Mouse (Mus musculus): ENCODE measurements at regions not wholly inside any gene's neighbourhood (a gene's known extent, or its start where the extent isn't known, plus 50 kb on each side); places are given as distances from the start of the nearest gene placed in this dataset.

DNA sequence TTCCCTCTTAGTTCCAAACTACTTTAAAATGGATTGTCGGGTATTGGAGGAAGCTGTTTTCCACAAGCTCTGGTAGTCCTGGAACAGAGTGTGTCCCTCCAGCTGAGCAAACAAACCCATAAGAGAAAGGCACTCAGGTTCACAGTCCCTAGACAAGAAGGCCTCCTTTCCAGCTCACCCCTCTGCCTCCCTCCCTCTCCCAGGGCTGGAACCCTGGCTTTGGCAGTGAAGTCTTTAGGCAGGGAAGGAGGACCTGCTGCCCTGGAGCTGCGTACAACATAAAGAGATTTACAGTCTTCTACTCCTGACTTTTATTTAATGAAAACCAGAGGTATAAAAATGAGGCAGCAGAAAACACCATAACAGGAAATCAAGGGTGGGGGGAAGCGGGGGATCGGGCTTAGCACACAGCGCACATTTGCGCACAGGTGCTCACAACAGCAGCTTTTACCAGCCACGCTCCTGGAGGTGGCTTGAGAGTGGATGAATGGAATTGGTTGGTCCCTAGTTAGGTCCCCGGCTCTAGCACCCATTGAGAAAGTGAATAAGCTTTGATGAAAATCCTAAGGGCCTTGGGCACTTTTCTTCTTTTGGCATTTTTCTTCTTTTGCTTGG, 143.0 kb upstream of the Gmds start:
- Histone ChIP-seq H3K9ac (replicated peaks) (no peak overlapping the region), H3K4me2 (ENCODE audit: low read depth, low read length) (no peak overlapping the region), H3K9me3 (ENCODE audit: low read length) (no peaks in the 10 kb centered on the region), H3K36me3 (replicated peaks; ENCODE audit: insufficient read depth, low read length) (no peaks in the 10 kb centered on the region), H3K4me3 (ENCODE audit: low read depth, low read length) (no peak overlapping the region), H3K4me1 (ENCODE audit: insufficient read depth) (no peaks in the 10 kb centered on the region), H3K27ac (ENCODE audit: low read depth) (no peak overlapping the region), H3K27me3 (ENCODE audit: insufficient read depth, low read length) (no peaks in the 10 kb centered on the region)
- ATAC-seq (no peak), DNase-seq (no peak)
- TF ChIP-seq EP300 (IDR thresholded peaks at IDR 0.05; ENCODE audit: low read depth) (no peak), CTCF (IDR thresholded peaks at IDR 0.05; ENCODE audit: low read depth) (no peak)
- WGBS (ENCODE audit: insufficient replicate concordance) = 80% methylated on average over 8 of the region's 8 CpGs

GRCm38 (mm10) chr13:32480029-32480428, 141.5 kb upstream of the Gmds start:
- Histone ChIP-seq H3K4me2 (ENCODE audit: low read depth, low read length) (no peak overlapping the region), H3K9ac (replicated peaks) (no peak overlapping the region), H3K27me3 (ENCODE audit: insufficient read depth, low read length) (no peaks in the 10 kb centered on the region), H3K4me1 (ENCODE audit: insufficient read depth) (no peaks in the 10 kb centered on the region), H3K9me3 (ENCODE audit: low read length) (no peaks in the 10 kb centered on the region), H3K4me3 (ENCODE audit: low read depth, low read length) (no peak overlapping the region), H3K27ac (ENCODE audit: low read depth) (no peak overlapping the region), H3K36me3 (replicated peaks; ENCODE audit: insufficient read depth, low read length) (no peaks in the 10 kb centered on the region)
- 66% methylated on average over 4 of the region's 4 CpGs for WGBS (ENCODE audit: insufficient replicate concordance)
- DNase-seq (no peak), ATAC-seq (no peak)
- TF ChIP-seq CTCF (IDR thresholded peaks at IDR 0.05; ENCODE audit: low read depth) (no peak), EP300 (IDR thresholded peaks at IDR 0.05; ENCODE audit: low read depth) (no peak)

- 61% methylated on average over 8 of the region's 8 CpGs for WGBS (ENCODE audit: insufficient replicate concordance)
These were observed 140.7 kb upstream of the Gmds start for GRCm38 (mm10) chr13:32479118-32479818.

DNA sequence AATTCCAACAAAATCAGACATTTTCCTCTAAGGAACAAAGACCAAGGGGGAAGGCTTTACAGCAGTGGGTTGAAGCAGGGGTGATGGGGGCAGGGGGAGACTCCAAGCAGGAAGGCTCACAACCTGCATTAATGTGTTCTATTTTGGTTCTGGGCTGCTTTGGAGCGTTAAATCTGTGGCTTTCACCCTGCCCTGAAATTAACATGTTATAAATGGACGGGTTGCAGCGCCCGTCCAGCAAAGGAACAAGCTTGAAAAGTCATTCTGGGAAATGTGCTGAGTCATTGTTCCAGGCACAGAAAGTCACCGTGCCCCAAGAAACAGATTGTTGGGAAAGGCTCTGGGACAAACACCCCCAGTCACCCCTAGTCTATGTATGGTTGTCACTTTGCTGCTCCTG, 127.2 kb upstream of the Gmds start:
- no peak for TF ChIP-seq EP300 (IDR thresholded peaks at IDR 0.05; ENCODE audit: low read depth)
- TF ChIP-seq CTCF (IDR thresholded peaks at IDR 0.05; ENCODE audit: low read depth) = no peak
- no peaks in the 10 kb centered on the region for H3K27me3 ChIP-seq (ENCODE audit: insufficient read depth, low read length)
- no peak for ATAC-seq
- DNase-seq = no peak
- H3K9ac ChIP-seq (replicated peaks) = no peak overlapping the region
- no peaks in the 10 kb centered on the region for H3K9me3 ChIP-seq (ENCODE audit: low read length)
- H3K4me2 ChIP-seq (ENCODE audit: low read depth, low read length) = no peak overlapping the region
- no peaks in the 10 kb centered on the region for H3K4me1 ChIP-seq (ENCODE audit: insufficient read depth)
- H3K27ac ChIP-seq (ENCODE audit: low read depth) = no peak overlapping the region
- no peak overlapping the region for H3K4me3 ChIP-seq (ENCODE audit: low read depth, low read length)
- 32% methylated on average over 5 of the region's 5 CpGs for WGBS (ENCODE audit: insufficient replicate concordance)
- H3K36me3 ChIP-seq (replicated peaks; ENCODE audit: insufficient read depth, low read length) = no peaks in the 10 kb centered on the region

More at GRCm38 (mm10) chr13:32479118-32479818, 140.7 kb upstream of the Gmds start:
- DNase-seq (no peak), ATAC-seq (no peak)
- H3K9me3 ChIP-seq (ENCODE audit: low read length) = no peaks in the 10 kb centered on the region
- TF ChIP-seq EP300 (IDR thresholded peaks at IDR 0.05; ENCODE audit: low read depth) (no peak), CTCF (IDR thresholded peaks at IDR 0.05; ENCODE audit: low read depth) (no peak)
- H3K9ac ChIP-seq (replicated peaks) = no peak overlapping the region
- no peaks in the 10 kb centered on the region for H3K4me1 ChIP-seq (ENCODE audit: insufficient read depth)
- H3K4me2 ChIP-seq (ENCODE audit: low read depth, low read length) = no peak overlapping the region
- H3K27ac ChIP-seq (ENCODE audit: low read depth) = no peak overlapping the region
- no peaks in the 10 kb centered on the region for H3K36me3 ChIP-seq (replicated peaks; ENCODE audit: insufficient read depth, low read length)
- H3K27me3 ChIP-seq (ENCODE audit: insufficient read depth, low read length) = no peaks in the 10 kb centered on the region
- no peak overlapping the region for H3K4me3 ChIP-seq (ENCODE audit: low read depth, low read length)

DNA sequence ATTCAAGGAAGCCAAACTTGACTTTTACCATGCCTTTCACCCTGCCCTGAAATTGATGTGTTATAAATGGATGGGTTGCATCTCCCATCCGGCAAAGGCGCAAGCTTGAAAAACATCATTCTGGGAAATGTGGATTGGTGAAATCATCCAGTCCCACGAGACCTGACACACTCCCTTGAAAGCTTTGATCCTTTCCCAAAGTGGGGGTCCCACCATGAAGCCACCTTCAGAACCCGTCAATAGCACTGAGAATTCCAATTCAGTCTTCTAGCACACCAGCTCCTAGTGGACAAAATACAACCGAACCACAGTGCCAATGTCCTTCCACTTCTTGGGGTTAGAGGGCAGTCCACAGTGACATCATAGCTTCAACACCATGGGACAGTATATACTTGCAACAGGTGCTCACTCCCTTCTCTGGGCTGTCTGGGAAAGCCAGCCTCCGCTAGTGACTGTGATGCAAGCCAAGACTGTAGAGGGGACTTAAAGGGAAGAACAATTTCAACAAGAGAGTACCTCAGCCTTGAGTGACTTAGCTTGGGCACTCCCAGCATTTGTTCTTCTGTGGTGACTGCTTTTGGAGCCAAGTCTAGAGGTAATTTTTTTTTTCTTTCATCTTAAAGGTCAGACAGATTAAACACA, 126.6 kb upstream of the Gmds start:
- TF ChIP-seq EP300 (IDR thresholded peaks at IDR 0.05; ENCODE audit: low read depth) = no peak
- no peak for TF ChIP-seq CTCF (IDR thresholded peaks at IDR 0.05; ENCODE audit: low read depth)

GRCm38 (mm10) chr13:32454419-32455146, 116.0 kb upstream of the Gmds start:
- DNase-seq (no peak), ATAC-seq (no peak)
- TF ChIP-seq CTCF (IDR thresholded peaks at IDR 0.05; ENCODE audit: low read depth) (no peak), EP300 (IDR thresholded peaks at IDR 0.05; ENCODE audit: low read depth) (no peak)
- Histone ChIP-seq H3K36me3 (replicated peaks; ENCODE audit: insufficient read depth, low read length) (no peaks in the 10 kb centered on the region), H3K9me3 (ENCODE audit: low read length) (no peaks in the 10 kb centered on the region), H3K4me1 (ENCODE audit: insufficient read depth) (no peaks in the 10 kb centered on the region), H3K4me3 (ENCODE audit: low read depth, low read length) (no peak overlapping the region), H3K4me2 (ENCODE audit: low read depth, low read length) (no peak overlapping the region), H3K27ac (ENCODE audit: low read depth) (no peak overlapping the region), H3K27me3 (ENCODE audit: insufficient read depth, low read length) (no peaks in the 10 kb centered on the region), H3K9ac (replicated peaks) (no peak overlapping the region)
- 70% methylated on average over 11 of the region's 11 CpGs for WGBS (ENCODE audit: insufficient replicate concordance)

More for the DNA sequence above, 126.6 kb upstream of the Gmds start:
- Histone ChIP-seq H3K9me3 (ENCODE audit: low read length) (no peaks in the 10 kb centered on the region), H3K4me3 (ENCODE audit: low read depth, low read length) (no peak overlapping the region), H3K27me3 (ENCODE audit: insufficient read depth, low read length) (no peaks in the 10 kb centered on the region), H3K4me2 (ENCODE audit: low read depth, low read length) (no peak overlapping the region), H3K27ac (ENCODE audit: low read depth) (no peak overlapping the region), H3K4me1 (ENCODE audit: insufficient read depth) (no peaks in the 10 kb centered on the region), H3K36me3 (replicated peaks; ENCODE audit: insufficient read depth, low read length) (no peaks in the 10 kb centered on the region), H3K9ac (replicated peaks) (no peak overlapping the region)
- WGBS (ENCODE audit: insufficient replicate concordance) = 71% methylated on average over 6 of the region's 6 CpGs
- DNase-seq = no peak
- ATAC-seq = no peak

Measured in liver, postnatal 0 days (tissue).